Mouse (Mus musculus) brain, embryonic 14.5 days (tissue): ENCODE measurements around the gene Ano6.

ENCODE experiments used
- CTCF ChIP-seq: fragments of 200-500 bp; IDR thresholded peaks from 2 replicates; pipeline ENCODE4 v1.5.1; 2012; ENCODE audit warnings: inconsistent platforms, mild to moderate bottlenecking, moderate library complexity, borderline replicate concordance; ENCODE audit not compliant: insufficient read depth, insufficient read length; ENCODE audit errors: extremely low read depth
- POLR2A ChIP-seq: fragments of 200-500 bp; IDR thresholded peaks from 2 replicates; pipeline ENCODE4 v1.6.1; 2012; ENCODE audit warnings: mild to moderate bottlenecking, inconsistent platforms, borderline replicate concordance; ENCODE audit not compliant: poor library complexity, insufficient read depth, insufficient read length, severe bottlenecking; ENCODE audit errors: extremely low read depth

DNA sequence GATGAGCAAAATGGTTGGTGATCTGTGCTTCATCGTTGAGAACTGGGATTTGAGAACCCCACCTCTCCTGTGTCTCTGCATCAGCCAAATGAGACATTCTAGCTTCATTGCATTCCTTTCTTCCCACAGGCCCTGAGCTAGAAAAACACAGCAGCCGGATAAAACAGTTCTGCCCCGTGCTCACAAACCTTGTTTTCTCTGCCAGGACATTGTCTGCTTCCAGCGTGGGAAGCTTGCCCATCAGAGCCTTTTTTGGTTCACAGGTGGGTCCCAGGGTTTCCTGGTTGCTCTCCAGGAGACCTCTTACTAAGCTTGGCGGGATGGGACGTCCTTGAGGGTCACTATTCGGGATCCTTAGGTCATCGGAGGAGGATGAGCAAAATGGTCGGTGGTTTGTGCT, 42.6 kb downstream of the Ano6 start:
- TF ChIP-seq CTCF: no peak
- TF ChIP-seq POLR2A: no peak
